Mouse (Mus musculus) CH12.LX (cell line): ENCODE measurements at regions not wholly inside any gene's neighbourhood (a gene's known extent, or its start where the extent isn't known, plus 50 kb on each side); places are given as distances from the start of the nearest gene placed in this dataset.

Experiments
- DNase-seq: peaks from one replicate; pipeline ENCODE4 v3.0.0-alpha.2; 2013; ENCODE audit errors: extremely low read depth
- H3K27ac ChIP-seq: 2 replicates; pipeline ENCODE4 v1.5.1; 2012; ENCODE audit warnings: low read depth, mild to moderate bottlenecking, control low read depth, moderate library complexity; ENCODE audit not compliant: insufficient read depth
- H3K27me3 ChIP-seq: replicated peaks from 2 replicates; pipeline ENCODE3; 2012; ENCODE audit warnings: inconsistent platforms
- H3K36me3 ChIP-seq, 2 experiments: replicated peaks in 1 of 2; 2 replicates each; pipeline versions ENCODE3 to v1.6.1; 2012; ENCODE audit warnings: inconsistent platforms in 1 of 2, low read length in 1 of 2, mild to moderate bottlenecking in 1 of 2, mixed read lengths in 1 of 2, moderate library complexity in 1 of 2; ENCODE audit not compliant: control insufficient read depth in 1 of 2, insufficient read depth in 1 of 2
- H3K4me1 ChIP-seq, 2 experiments: 2 replicates each; pipeline ENCODE4 v1.6.1; 2012; ENCODE audit warnings: inconsistent platforms in 1 of 2, moderate library complexity in 1 of 2; ENCODE audit not compliant: insufficient read depth in 2 of 2, control insufficient read depth in 1 of 2
- H3K4me2 ChIP-seq: 2 replicates; pipeline ENCODE4 v1.6.1; 2012; ENCODE audit warnings: low read depth, mild to moderate bottlenecking, control low read depth; ENCODE audit not compliant: poor library complexity, insufficient read depth, severe bottlenecking
- H3K4me3 ChIP-seq, 3 experiments: fragments of 150-350 bp in 1 of 3; sonication (generic) in 1 of 3; replicated peaks in 1 of 3; 2 replicates each; pipeline versions ENCODE3 to v1.5.1; 2011 to 2012; ENCODE audit warnings: low read depth in 2 of 3, low read length in 2 of 3, mild to moderate bottlenecking in 2 of 3, moderate library complexity in 2 of 3, control low read depth in 1 of 3, improper control_type of control experiment in 1 of 3, inconsistent platforms in 1 of 3, mixed read lengths in 1 of 3; ENCODE audit not compliant: poor library complexity in 1 of 3
- H3K79me2 ChIP-seq: replicated peaks from 2 replicates; pipeline ENCODE4 v1.6.1; 2012; ENCODE audit warnings: mild to moderate bottlenecking, moderate library complexity; ENCODE audit not compliant: control insufficient read depth, poor library complexity, insufficient read depth, severe bottlenecking; ENCODE audit errors: extremely low read depth
- H3K9ac ChIP-seq: 2 replicates; pipeline ENCODE4 v1.6.1; 2012; ENCODE audit warnings: low read depth, mild to moderate bottlenecking, control low read depth, moderate library complexity; ENCODE audit not compliant: insufficient read depth
- H3K9me3 ChIP-seq: replicated peaks from 2 replicates; pipeline ENCODE3; 2012; ENCODE audit warnings: low read length, inconsistent platforms, mixed read lengths
- CHD1 ChIP-seq: IDR thresholded peaks from 2 replicates; pipeline ENCODE4 v1.6.1; 2012; ENCODE audit warnings: low read depth, low read length, improper control_type of control experiment, inconsistent platforms
- CHD2 ChIP-seq: IDR thresholded peaks from 2 replicates; pipeline ENCODE4 v1.6.1; 2011; ENCODE audit warnings: low read length, improper control_type of control experiment
- CTCF ChIP-seq, 2 experiments: IDR thresholded peaks in 1 of 2; conservative IDR thresholded peaks in 1 of 2; 2 replicates each; pipeline ENCODE4 v1.5.1; 2011 to 2012; ENCODE audit warnings: low read depth in 2 of 2, low read length in 2 of 2, improper control_type of control experiment in 1 of 2, inconsistent platforms in 1 of 2, mild to moderate bottlenecking in 1 of 2, moderate library complexity in 1 of 2
- ETS1 ChIP-seq: conservative IDR thresholded peaks from 2 replicates; pipeline ENCODE4 v1.6.1; 2012; ENCODE audit warnings: low read depth, mild to moderate bottlenecking, inconsistent platforms, low read length, improper control_type of control experiment, moderate library complexity
- GABPA ChIP-seq: IDR thresholded peaks from 2 replicates; pipeline ENCODE4 v1.6.1; 2012; ENCODE audit warnings: low read depth, low read length, improper control_type of control experiment, inconsistent platforms; ENCODE audit not compliant: insufficient replicate concordance
- HCFC1 ChIP-seq: IDR thresholded peaks from 2 replicates; pipeline ENCODE4 v1.6.1; 2012; ENCODE audit warnings: low read depth, mild to moderate bottlenecking, inconsistent platforms, low read length, improper control_type of control experiment
- IRF4 ChIP-seq: IDR thresholded peaks from 2 replicates; pipeline ENCODE4 v1.6.1; 2014; ENCODE audit warnings: low read depth, mild to moderate bottlenecking, inconsistent platforms, low read length, improper control_type of control experiment
- KAT2A ChIP-seq: IDR thresholded peaks from 2 replicates; pipeline ENCODE4 v1.6.1; 2012; ENCODE audit warnings: low read length, improper control_type of control experiment, inconsistent platforms; ENCODE audit not compliant: insufficient replicate concordance
- MAFK ChIP-seq: IDR thresholded peaks from 2 replicates; pipeline ENCODE4 v1.6.1; 2011; ENCODE audit warnings: low read length, improper control_type of control experiment; ENCODE audit not compliant: insufficient replicate concordance
- MAZ ChIP-seq: IDR thresholded peaks from 2 replicates; pipeline ENCODE4 v1.6.1; 2012; ENCODE audit warnings: low read depth, mild to moderate bottlenecking, inconsistent platforms, low read length, improper control_type of control experiment, moderate library complexity
- MXI1 ChIP-seq: IDR thresholded peaks from 2 replicates; pipeline ENCODE4 v1.6.1; 2011; ENCODE audit warnings: mild to moderate bottlenecking, low read depth, low read length, improper control_type of control experiment
- NELFE ChIP-seq: IDR thresholded peaks from 2 replicates; pipeline ENCODE4 v1.6.1; 2011; ENCODE audit warnings: low read depth, low read length, improper control_type of control experiment
- PAX5 ChIP-seq: IDR thresholded peaks from 2 replicates; pipeline ENCODE4 v1.6.1; 2012; ENCODE audit warnings: low read length, inconsistent platforms, mixed read lengths
- POLR2A ChIP-seq: IDR thresholded peaks from 2 replicates; pipeline ENCODE4 v1.6.1; 2011; ENCODE audit warnings: low read depth, mild to moderate bottlenecking, improper control_type of control experiment, low read length
- POLR2AphosphoS2 ChIP-seq: IDR thresholded peaks from 2 replicates; pipeline ENCODE4 v1.6.1; 2011; ENCODE audit warnings: low read depth, low read length, improper control_type of control experiment
- RAD21 ChIP-seq: IDR thresholded peaks from 2 replicates; pipeline ENCODE4 v1.6.1; 2011; ENCODE audit warnings: low read depth, mild to moderate bottlenecking, low read length, improper control_type of control experiment, moderate library complexity
- RCOR1 ChIP-seq: conservative IDR thresholded peaks from 2 replicates; pipeline ENCODE4 v1.6.1; 2012; ENCODE audit warnings: low read depth, mild to moderate bottlenecking, inconsistent platforms, low read length, improper control_type of control experiment
- TBP ChIP-seq: conservative IDR thresholded peaks from 2 replicates; pipeline ENCODE4 v1.6.1; 2011; ENCODE audit warnings: low read depth, low read length, improper control_type of control experiment
- UBTF ChIP-seq: IDR thresholded peaks from 2 replicates; pipeline ENCODE4 v1.6.1; 2012; ENCODE audit warnings: low read depth, mild to moderate bottlenecking, inconsistent platforms, low read length, improper control_type of control experiment, moderate library complexity
- USF1 ChIP-seq: IDR thresholded peaks from 2 replicates; pipeline ENCODE4 v1.6.1; 2014; ENCODE audit warnings: low read depth, mild to moderate bottlenecking, inconsistent platforms, low read length, improper control_type of control experiment
- USF2 ChIP-seq: conservative IDR thresholded peaks from 2 replicates; pipeline ENCODE4 v1.6.1; 2011; ENCODE audit warnings: low read depth, low read length, improper control_type of control experiment
- ZC3H11A ChIP-seq: IDR thresholded peaks from 2 replicates; pipeline ENCODE4 v1.6.1; 2012; ENCODE audit warnings: low read depth, mild to moderate bottlenecking, inconsistent platforms, low read length, improper control_type of control experiment
- ZKSCAN1 ChIP-seq: IDR thresholded peaks from 2 replicates; pipeline ENCODE4 v1.6.1; 2012; ENCODE audit warnings: low read depth, inconsistent platforms, low read length, improper control_type of control experiment, borderline replicate concordance
- ZMIZ1 ChIP-seq: IDR thresholded peaks from 2 replicates; pipeline ENCODE4 v1.6.1; 2012; ENCODE audit warnings: low read depth, mild to moderate bottlenecking, inconsistent platforms, low read length, improper control_type of control experiment
- dilution Hi-C: fragments of 300-500 bp; cut with MboI; formaldehyde crosslinking; loops from 2 replicates; pipeline ENCODE4 v1.14.3; 2020; ENCODE audit warnings: low sequenced_read_pairs; ENCODE audit not compliant: extremely low pct_unique_long_range_greater_than_20kb, extremely low pct_ligation_motif_present
- in situ Hi-C: fragments of 300-500 bp; cut with MboI; formaldehyde crosslinking; loops from 3 replicates; pipeline ENCODE4 v1.14.3; 2019; ENCODE audit warnings: low sequenced_read_pairs, low pct_ligation_motif_present, low pct_unique_long_range_greater_than_20kb, mixed read lengths

DNA sequence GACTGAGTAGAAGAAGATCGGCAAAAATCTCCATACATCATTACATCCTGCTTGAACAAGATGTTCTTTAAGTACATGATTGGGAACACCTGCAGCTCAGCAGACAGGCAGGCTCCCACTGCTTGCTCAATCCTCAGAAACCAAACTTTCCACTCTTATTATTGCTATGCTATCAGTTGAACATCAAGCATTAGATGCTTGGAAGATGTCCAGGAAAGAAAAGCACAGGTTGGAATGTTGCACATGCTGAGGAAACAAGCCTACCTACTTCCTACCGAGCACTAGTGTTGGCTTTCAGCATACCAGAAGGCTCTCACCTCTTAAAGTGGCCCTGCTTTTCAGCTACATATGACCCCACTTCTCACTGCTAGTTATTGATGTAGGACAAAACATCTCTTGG, 171.2 kb upstream of the Sptlc3 start:
- in situ Hi-C loops (no loop called here), dilution Hi-C loops (no loop called here)
- Histone ChIP-seq H3K27ac (no peak overlapping the region), H3K9me3 (peaks cover 18% of the 10 kb centered on the region), H3K79me2 (no peaks in the 10 kb centered on the region), H3K36me3 (no peaks in the 10 kb centered on the region), H3K4me1 (no peaks in the 10 kb centered on the region), H3K4me2 (no peak overlapping the region), H3K9ac (no peak overlapping the region), H3K27me3 (no peaks in the 10 kb centered on the region), H3K4me3 (no peak overlapping the region)
- TF ChIP-seq MXI1 (no peak), PAX5 (no peak), USF1 (no peak), GABPA (no peak), TBP (no peak), CTCF (conservative IDR thresholded peaks at IDR 0.05 in 1 of 2, IDR thresholded peaks at IDR 0.05 in 1 of 2; ENCODE audit: low read depth in 2 of 2, low read length in 2 of 2) (no peak), POLR2A (no peak), RCOR1 (no peak), ZC3H11A (no peak), UBTF (no peak), RAD21 (no peak), USF2 (no peak)
- DNase-seq, result no peak

DNA sequence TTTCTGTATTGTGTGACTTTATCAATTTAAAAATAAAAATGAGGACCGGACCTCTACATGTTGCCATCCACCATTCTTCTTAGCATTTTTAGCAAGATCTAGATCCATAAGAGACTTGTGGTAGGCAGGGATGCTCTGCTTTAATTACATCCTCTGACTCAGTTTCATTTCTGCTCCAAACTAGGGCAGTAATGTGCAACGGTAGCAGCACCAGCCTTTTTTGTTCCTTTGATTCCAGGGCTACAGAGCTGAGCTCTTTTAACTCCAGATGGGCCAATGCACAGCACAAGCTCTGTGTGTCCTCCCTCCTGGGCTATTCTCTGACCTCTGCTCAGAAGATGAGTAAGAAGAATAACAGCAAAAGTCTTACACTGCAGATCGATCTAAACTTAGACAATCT, 168.2 kb upstream of the Sptlc3 start:
- Histone ChIP-seq H3K4me1 (no peaks in the 10 kb centered on the region), H3K27me3 (no peaks in the 10 kb centered on the region), H3K27ac (no peak overlapping the region), H3K4me2 (no peak overlapping the region), H3K79me2 (no peaks in the 10 kb centered on the region), H3K9ac (no peak overlapping the region), H3K36me3 (no peaks in the 10 kb centered on the region), H3K9me3 (peaks cover 18% of the 10 kb centered on the region), H3K4me3 (no peak overlapping the region)
- TF ChIP-seq NELFE (no peak), USF2 (no peak), MXI1 (no peak), ZKSCAN1 (no peak), CHD1 (no peak), MAFK (no peak), USF1 (no peak), GABPA (no peak), MAZ (no peak), ETS1 (no peak), IRF4 (no peak), CHD2 (no peak), HCFC1 (no peak), KAT2A (no peak), POLR2AphosphoS2 (no peak), ZMIZ1 (no peak)
- dilution Hi-C loops (no loop called here), in situ Hi-C loops (no loop called here)
- no peak for DNase-seq
